Mouse (Mus musculus): ENCODE results near the gene Arap2. TPM values are rescaled to one million over a fixed set of nuclear protein-coding genes. Genes with fewer than 3 reads are reported as not detected.
A peak's percentile ranks its signal among the peaks of the same experiment; 100 is the strongest.

The Arap2 gene
- polyA plus RNA-seq, 2 experiments = 1.1 to 1.7 TPM

- 22% methylated on average over 5 of the region's 5 CpGs for WGBS (ENCODE audit: insufficient replicate concordance)
- H3K9ac ChIP-seq (replicated peaks) = no peak overlapping the region
- TF ChIP-seq EP300 (IDR thresholded peaks at IDR 0.05; ENCODE audit: low read depth) (no peak), CTCF (IDR thresholded peaks at IDR 0.05; ENCODE audit: low read depth) (no peak)
- H3K36me3 ChIP-seq (replicated peaks; ENCODE audit: control insufficient read depth, insufficient read depth, low read depth) = no peaks in the 10 kb centered on the region
- H3K9me3 ChIP-seq (ENCODE audit: control insufficient read depth, low read length) = no peaks in the 10 kb centered on the region
- H3K27ac ChIP-seq = no peak overlapping the region
- DNase-seq (ENCODE audit: low read depth in 3 of 3, low spot score in 3 of 3) = no peak
- no peak for ATAC-seq (ENCODE audit: insufficient read depth)
- H3K4me3 ChIP-seq (ENCODE audit: insufficient read depth in 1 of 2, low read depth in 2 of 2, low read length in 2 of 2) = peak overlapping the region; percentile 52 to 59
- H3K4me2 ChIP-seq (ENCODE audit: low read depth) = peak overlapping the region; percentile 57
- peaks cover 0 to 9% of the 10 kb centered on the region in 2 experiments; a peak in 3 of 4 replicates for H3K4me1 ChIP-seq (replicated peaks; ENCODE audit: control insufficient read depth in 2 of 2, insufficient read depth in 2 of 2, low read length in 1 of 2)
- peaks cover 9% of the 10 kb centered on the region for H3K27me3 ChIP-seq (ENCODE audit: control insufficient read depth, insufficient read depth, low read length)
Measured at GRCm38 (mm10) chr5:62765459-62765783, 538 bp downstream of the Arap2 start.

GRCm38 (mm10) chr5:62764161-62764560, 1.8 kb downstream of the Arap2 start:
- no peak for DNase-seq (ENCODE audit: low read depth in 3 of 3, low spot score in 3 of 3)
- TF ChIP-seq CTCF (IDR thresholded peaks at IDR 0.05; ENCODE audit: low read depth) (no peak), EP300 (IDR thresholded peaks at IDR 0.05; ENCODE audit: low read depth) (no peak)
- ATAC-seq (ENCODE audit: insufficient read depth) = no peak
- H3K9me3 ChIP-seq (ENCODE audit: control insufficient read depth, low read length) = no peaks in the 10 kb centered on the region
- H3K36me3 ChIP-seq (replicated peaks; ENCODE audit: control insufficient read depth, insufficient read depth, low read depth) = no peaks in the 10 kb centered on the region
- H3K4me1 ChIP-seq (replicated peaks; ENCODE audit: control insufficient read depth in 2 of 2, insufficient read depth in 2 of 2, low read length in 1 of 2) = peaks cover 0 to 9% of the 10 kb centered on the region in 2 experiments; a peak in 3 of 4 replicates
- no peak overlapping the region for H3K4me2 ChIP-seq (ENCODE audit: low read depth)
- H3K4me3 ChIP-seq (ENCODE audit: insufficient read depth in 1 of 2, low read depth in 2 of 2, low read length in 2 of 2) = no peak overlapping the region
- no peak overlapping the region for H3K27ac ChIP-seq
- peaks cover 9% of the 10 kb centered on the region for H3K27me3 ChIP-seq (ENCODE audit: control insufficient read depth, insufficient read depth, low read length)
- 60% methylated on average over 5 of the region's 5 CpGs for WGBS (ENCODE audit: insufficient replicate concordance)
- H3K9ac ChIP-seq (replicated peaks) = no peak overlapping the region

- no peak for DNase-seq (ENCODE audit: low read depth in 3 of 3, low spot score in 3 of 3)
- Histone ChIP-seq H3K27ac (no peak overlapping the region), H3K4me1 (replicated peaks; ENCODE audit: control insufficient read depth in 2 of 2, insufficient read depth in 2 of 2, low read length in 1 of 2) (peaks cover 0 to 12% of the 10 kb centered on the region in 2 experiments; a peak in 3 of 4 replicates), H3K9ac (replicated peaks) (no peak overlapping the region), H3K4me3 (ENCODE audit: insufficient read depth in 1 of 2, low read depth in 2 of 2, low read length in 2 of 2) (no peak overlapping the region), H3K9me3 (ENCODE audit: control insufficient read depth, low read length) (no peaks in the 10 kb centered on the region), H3K4me2 (ENCODE audit: low read depth) (no peak overlapping the region), H3K27me3 (ENCODE audit: control insufficient read depth, insufficient read depth, low read length) (peaks cover 9% of the 10 kb centered on the region), H3K36me3 (replicated peaks; ENCODE audit: control insufficient read depth, insufficient read depth, low read depth) (no peaks in the 10 kb centered on the region)
- no peak for ATAC-seq (ENCODE audit: insufficient read depth)
- TF ChIP-seq EP300 (IDR thresholded peaks at IDR 0.05; ENCODE audit: low read depth) (no peak), CTCF (IDR thresholded peaks at IDR 0.05; ENCODE audit: low read depth) (no peak)
- 58% methylated on average over 1 of the region's 1 CpGs for WGBS (ENCODE audit: insufficient replicate concordance)
Measured at GRCm38 (mm10) chr5:62763046-62763445, 2.9 kb downstream of the Arap2 start.

GRCm38 (mm10) chr5:62762298-62762960, 3.5 kb downstream of the Arap2 start:
- Histone ChIP-seq H3K27me3 (ENCODE audit: control insufficient read depth, insufficient read depth, low read length) (peaks cover 9% of the 10 kb centered on the region), H3K9me3 (ENCODE audit: control insufficient read depth, low read length) (no peaks in the 10 kb centered on the region), H3K36me3 (replicated peaks; ENCODE audit: control insufficient read depth, insufficient read depth, low read depth) (no peaks in the 10 kb centered on the region), H3K27ac (no peak overlapping the region), H3K9ac (replicated peaks) (no peak overlapping the region), H3K4me1 (replicated peaks; ENCODE audit: control insufficient read depth in 2 of 2, insufficient read depth in 2 of 2, low read length in 1 of 2) (peaks cover 0 to 12% of the 10 kb centered on the region in 2 experiments; a peak in 3 of 4 replicates), H3K4me2 (ENCODE audit: low read depth) (no peak overlapping the region), H3K4me3 (ENCODE audit: insufficient read depth in 1 of 2, low read depth in 2 of 2, low read length in 2 of 2) (no peak overlapping the region)
- DNase-seq (ENCODE audit: low read depth in 3 of 3, low spot score in 3 of 3) (no peak), ATAC-seq (ENCODE audit: insufficient read depth) (0 out of 2 replicates have a peak, but pooled peaks have one; percentile 15)
- 8% methylated on average over 4 of the region's 4 CpGs for WGBS (ENCODE audit: insufficient replicate concordance)
- TF ChIP-seq EP300 (IDR thresholded peaks at IDR 0.05; ENCODE audit: low read depth) (no peak), CTCF (IDR thresholded peaks at IDR 0.05; ENCODE audit: low read depth) (no peak)

GRCm38 (mm10) chr5:62760791-62761504, 5.0 kb downstream of the Arap2 start:
- Histone ChIP-seq H3K9me3 (ENCODE audit: control insufficient read depth, low read length) (no peaks in the 10 kb centered on the region), H3K27ac (no peak overlapping the region), H3K4me1 (replicated peaks; ENCODE audit: control insufficient read depth in 2 of 2, insufficient read depth in 2 of 2, low read length in 1 of 2) (peaks cover 0 to 12% of the 10 kb centered on the region in 2 experiments; a peak in 3 of 4 replicates), H3K36me3 (replicated peaks; ENCODE audit: control insufficient read depth, insufficient read depth, low read depth) (no peaks in the 10 kb centered on the region), H3K9ac (replicated peaks) (no peak overlapping the region), H3K4me3 (ENCODE audit: insufficient read depth in 1 of 2, low read depth in 2 of 2, low read length in 2 of 2) (no peak overlapping the region), H3K4me2 (ENCODE audit: low read depth) (no peak overlapping the region), H3K27me3 (ENCODE audit: control insufficient read depth, insufficient read depth, low read length) (no peaks in the 10 kb centered on the region)
- ATAC-seq (ENCODE audit: insufficient read depth) = no peak
- TF ChIP-seq CTCF (IDR thresholded peaks at IDR 0.05; ENCODE audit: low read depth) (no peak), EP300 (IDR thresholded peaks at IDR 0.05; ENCODE audit: low read depth) (no peak)
- no peak for DNase-seq (ENCODE audit: low read depth in 3 of 3, low spot score in 3 of 3)
- 25% methylated on average over 5 of the region's 5 CpGs for WGBS (ENCODE audit: insufficient replicate concordance)
